Mouse (Mus musculus) cerebellum, adult (tissue): ENCODE measurements around the gene Nhsl2.

ENCODE experiments used
- ATAC-seq: cut with Nextera tagmentation; 2 replicates; pipeline ENCODE4 v1.9.2; 2017; ENCODE audit warnings: mild to moderate bottlenecking, moderate library complexity, mixed read lengths; ENCODE audit not compliant: insufficient number of reproducible peaks, low FRiP score, low TSS enrichment

Nhsl2 gene

GRCm38 (mm10) chrX:101979267-101979666 is 130.1 kb downstream of the Nhsl2 start:
- no peak for ATAC-seq

GRCm38 (mm10) chrX:101980586-101980985 is 131.4 kb downstream of the Nhsl2 start:
- 0 out of 2 replicates have a peak, but pooled peaks have one; percentile 45 for ATAC-seq

- ATAC-seq, result no peak
Observed at GRCm38 (mm10) chrX:101981450-101981849, 132.3 kb downstream of the Nhsl2 start.

- ATAC-seq, result no peak
Observed at GRCm38 (mm10) chrX:101983638-101984037, 134.5 kb downstream of the Nhsl2 start.

GRCm38 (mm10) chrX:101986657-101987367 is 137.6 kb downstream of the Nhsl2 start:
- no peak for ATAC-seq

- ATAC-seq, result no peak
Observed at GRCm38 (mm10) chrX:101993841-101994571, 144.8 kb downstream of the Nhsl2 start.

- ATAC-seq, result no peak
Observed at GRCm38 (mm10) chrX:101996726-101997125, 147.5 kb downstream of the Nhsl2 start.

DNA sequence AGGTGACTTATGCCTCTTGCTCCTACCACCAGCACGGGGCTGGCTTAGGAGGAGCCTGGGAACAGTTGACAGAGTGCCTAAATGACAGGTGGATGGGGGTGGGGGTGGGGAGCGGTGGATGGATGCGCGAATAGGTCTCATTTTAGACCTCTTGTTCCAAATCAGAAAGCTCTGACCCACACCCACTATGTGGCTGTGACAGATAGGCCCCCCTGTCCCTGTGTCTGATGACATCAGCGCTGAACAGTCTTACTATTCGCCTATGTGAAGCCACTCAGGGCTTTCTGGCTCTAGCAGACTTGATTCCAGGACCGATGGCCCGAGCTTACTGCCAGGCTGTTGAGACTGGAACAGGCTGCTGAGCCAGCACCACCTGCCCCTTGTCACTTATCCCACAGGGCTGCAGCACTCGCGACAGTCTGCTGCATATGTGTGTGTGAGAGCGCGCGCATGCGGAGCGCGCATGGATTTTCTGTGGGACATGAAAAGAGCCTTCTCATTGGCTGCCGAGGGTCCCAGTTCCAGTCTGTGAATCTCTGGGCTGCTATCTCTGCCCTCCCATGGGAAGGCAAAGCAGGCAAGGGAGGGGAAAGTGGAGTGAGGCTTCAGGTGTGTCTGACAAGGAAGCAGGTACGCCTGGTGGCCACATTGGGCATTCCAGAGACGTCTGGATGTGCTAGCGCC is 154.6 kb downstream of the Nhsl2 start:
- peak; percentile 95 for ATAC-seq

DNA sequence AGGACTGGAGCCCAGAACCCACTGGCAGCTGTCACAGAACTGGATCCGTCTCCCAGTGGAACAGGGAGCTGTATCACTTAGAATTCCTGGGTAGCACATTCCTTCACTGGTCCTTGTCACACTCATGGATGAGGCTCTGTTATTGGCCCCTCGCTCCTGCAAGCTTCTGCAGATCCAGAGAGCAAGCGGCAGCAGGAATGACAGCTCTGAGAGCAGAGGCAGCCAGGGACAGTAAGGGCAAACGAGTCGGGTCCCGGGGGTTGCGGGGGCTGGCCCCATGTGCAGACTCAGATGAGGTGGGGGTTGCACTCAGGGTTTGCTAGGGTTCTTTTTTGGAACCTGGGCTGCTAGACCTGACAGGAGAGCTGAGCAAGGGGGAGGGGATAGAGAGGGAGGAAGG is 155.2 kb downstream of the Nhsl2 start:
- peak; percentile 5; the same call in 1 of the 2 replicates for ATAC-seq

- ATAC-seq, result no peak
Observed at GRCm38 (mm10) chrX:102005141-102005641, 156.0 kb downstream of the Nhsl2 start.

DNA sequence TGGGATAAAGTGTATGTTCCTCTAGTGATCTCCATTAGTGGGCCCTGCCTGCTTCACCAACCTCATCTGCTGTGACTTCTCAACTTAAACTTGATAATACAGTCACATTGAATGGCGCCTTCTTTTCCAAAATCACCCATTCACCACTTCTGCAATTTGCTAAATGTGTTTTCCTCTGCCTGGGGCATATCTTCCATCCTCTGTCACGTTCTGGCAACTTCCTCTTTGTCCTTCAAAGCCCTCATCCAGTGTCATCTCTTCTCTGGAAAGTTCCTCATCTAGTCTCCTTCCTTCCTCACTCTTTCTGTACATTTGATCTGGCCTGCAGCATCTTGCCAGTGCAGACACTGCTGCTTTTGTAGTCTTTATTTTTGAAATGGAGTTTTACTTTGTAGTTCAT is 158.8 kb downstream of the Nhsl2 start:
- ATAC-seq, result no peak

- ATAC-seq, result no peak
Observed at GRCm38 (mm10) chrX:102017213-102017923, 168.2 kb downstream of the Nhsl2 start.

DNA sequence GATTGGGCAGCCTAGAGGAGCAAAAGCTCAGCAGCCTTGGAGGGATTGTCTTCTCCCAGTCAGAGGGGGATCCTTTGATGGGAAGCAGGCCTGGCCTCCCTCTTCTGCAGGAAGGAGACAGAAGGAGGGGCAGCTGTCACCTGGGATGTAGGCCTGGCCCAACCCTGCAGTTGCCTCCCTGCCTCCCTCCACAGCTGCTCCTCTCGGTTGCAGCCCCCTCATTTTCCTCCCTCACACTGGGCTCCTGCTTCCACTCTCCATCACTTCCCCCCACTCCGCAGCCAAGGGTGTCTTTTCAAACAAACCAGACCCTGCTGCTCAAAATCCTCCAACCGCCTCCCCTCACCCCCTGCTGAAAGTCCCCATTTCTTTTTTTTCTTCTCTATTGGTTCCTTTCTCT is 169.7 kb downstream of the Nhsl2 start:
- ATAC-seq, result no peak

DNA sequence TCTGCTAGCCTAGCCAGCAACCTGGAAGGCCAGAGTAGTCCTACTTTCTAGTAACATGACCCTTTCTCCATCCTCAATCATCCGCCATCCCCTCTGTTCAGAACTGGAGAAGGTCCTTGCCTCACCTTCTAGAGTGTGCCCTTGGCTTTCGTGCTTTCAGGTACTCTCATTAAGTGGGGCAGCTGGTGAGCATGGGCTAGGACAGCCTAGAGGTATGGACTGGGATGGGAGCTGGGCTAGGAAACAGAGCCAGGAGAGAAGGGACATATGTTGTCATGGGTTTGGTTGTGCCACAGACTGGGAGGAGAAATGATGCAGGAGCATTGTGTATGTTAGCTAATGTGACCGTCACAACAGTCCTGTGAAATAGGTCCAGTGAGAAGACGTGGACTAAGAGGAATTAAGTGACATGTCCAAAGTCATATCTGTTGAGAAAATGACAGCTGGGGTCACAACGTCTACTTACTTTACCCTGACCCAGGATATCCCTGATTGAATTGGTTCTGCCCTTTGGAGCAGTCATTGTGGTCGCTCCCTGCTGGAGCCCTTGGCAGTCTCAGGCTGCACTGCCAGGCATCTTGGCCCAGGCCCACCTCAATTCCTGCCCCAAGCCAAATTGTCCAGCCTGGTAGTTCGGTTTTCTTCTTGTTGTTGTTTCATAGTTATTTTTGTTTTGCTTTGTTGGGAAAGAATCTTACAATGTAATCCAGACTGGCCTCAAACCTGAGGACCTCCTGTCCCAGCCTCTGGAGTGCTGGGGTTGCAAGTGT is 170.5 kb downstream of the Nhsl2 start:
- peak; percentile 58 for ATAC-seq

DNA sequence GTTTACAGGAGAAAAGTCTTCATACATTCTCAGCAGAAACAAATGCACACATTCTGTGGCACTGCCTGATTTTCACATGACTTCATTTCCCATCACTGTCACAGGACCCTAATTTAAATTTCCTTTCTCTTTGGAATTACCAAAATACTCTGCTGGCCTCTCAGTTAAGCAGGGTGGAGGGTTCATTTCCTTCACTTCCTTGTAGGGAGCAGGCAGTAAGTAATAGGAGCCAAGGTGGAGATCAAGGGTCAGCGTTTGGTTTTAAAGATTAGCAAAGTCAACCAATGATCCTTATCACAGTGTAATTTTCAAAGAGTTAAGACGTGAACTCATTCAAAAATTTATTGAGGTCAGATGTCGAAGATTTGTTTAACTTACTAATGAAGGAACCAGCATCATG is 175.8 kb downstream of the Nhsl2 start:
- no peak for ATAC-seq

GRCm38 (mm10) chrX:102031851-102032250 is 182.7 kb downstream of the Nhsl2 start:
- no peak for ATAC-seq

DNA sequence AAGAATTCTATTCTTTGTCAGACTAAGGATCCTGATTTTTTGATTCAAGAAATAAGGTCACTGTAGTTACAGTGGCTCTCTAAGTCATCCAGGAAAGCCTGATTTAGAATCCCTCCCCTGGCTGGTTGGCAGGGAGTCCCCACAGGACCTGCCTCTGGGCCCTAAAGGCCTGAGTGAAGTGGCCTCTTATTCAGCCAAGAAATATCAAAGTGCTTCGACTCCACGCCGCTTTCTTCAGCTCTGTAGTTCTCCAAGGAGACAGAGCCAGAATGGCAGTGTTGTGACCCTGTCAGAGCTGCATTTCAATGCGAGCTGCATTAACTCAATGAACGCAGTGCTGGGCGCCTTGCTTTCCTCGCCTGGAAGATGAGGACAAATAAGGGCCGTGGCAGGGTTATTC is 183.2 kb downstream of the Nhsl2 start:
- ATAC-seq, result no peak

DNA sequence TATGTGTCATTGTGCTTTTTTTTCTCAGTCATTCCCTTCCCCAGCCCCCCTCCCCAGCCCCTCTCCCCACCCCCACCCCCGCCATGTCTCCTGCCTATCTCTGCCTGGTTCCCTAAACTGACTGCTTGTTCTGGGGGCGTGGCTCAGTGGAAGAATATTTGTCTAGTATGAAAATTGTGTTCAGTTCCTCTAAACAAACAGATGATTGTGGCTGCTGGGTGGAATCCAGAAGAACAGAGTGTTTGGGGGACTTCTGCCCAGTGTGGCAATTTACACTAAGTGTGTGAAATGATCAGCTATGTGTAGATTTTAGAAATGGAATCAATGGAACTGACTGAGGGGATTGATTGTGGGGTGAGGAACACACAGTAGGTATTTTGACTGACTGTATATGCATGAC is 184.4 kb downstream of the Nhsl2 start:
- ATAC-seq, result no peak

GRCm38 (mm10) chrX:102035671-102036070 is 186.5 kb downstream of the Nhsl2 start:
- ATAC-seq, result no peak

DNA sequence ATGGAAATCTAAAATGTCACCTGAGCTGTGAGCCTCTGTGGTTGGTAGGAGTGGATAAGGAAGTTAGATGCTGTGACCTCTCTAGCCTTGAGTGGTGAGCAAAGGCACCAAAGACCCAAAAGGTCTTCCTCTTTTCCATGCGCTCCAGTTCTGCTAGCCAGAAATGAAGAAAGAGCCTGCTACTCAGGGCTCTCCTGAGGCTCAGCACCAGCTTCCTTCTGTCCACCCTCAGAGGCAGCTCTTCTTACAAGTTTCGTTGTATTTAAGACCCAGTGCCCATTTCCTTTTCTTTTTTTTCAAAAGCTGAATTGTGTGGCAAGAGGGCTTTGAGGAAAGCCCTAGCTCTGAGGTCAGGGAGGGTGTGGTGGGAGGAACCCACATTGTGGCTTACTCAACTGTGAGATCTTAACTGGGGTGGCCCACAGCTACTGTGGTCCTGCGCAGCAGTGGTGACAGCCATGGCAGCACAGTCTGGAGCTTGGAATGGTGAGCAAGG is 187.7 kb downstream of the Nhsl2 start:
- no peak for ATAC-seq
